Mouse (Mus musculus): ENCODE measurements around the gene Fbxo2. TPM values are rescaled to one million over a fixed set of nuclear protein-coding genes. Genes with fewer than 3 reads are reported as not detected.
"Not testable (repeated sequence)": the region's sequence is repeated elsewhere in the genome, so short reads cannot be mapped to it uniquely, and the experiment has no call there.

Fbxo2 gene
- polyA plus RNA-seq, 1 experiment = 0.85 TPM

DNA sequence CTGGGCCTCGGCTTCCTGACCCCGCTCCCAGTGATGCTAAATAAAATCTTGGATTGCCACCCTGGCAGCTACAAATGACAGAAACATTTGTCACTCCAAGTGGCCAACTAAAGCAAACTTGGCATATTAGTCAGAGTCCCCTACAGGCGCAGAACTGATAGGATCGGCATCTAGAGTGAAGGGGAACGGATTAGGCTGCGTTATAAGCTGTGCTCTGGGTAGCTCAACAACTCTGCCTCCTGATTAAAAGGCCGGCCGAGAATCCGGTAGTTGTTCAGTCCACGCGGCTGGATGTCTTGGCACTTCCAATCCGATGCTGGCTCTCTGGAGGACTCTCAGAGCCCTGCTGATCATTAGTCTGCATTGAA, 14.1 kb downstream of the Fbxo2 start:
- no peaks in the 10 kb centered on the region for H3K36me3 ChIP-seq (ENCODE audit: control insufficient read depth, insufficient read depth)
- no peak overlapping the region for H3ac ChIP-seq (ENCODE audit: control insufficient read depth, insufficient read length)
- peaks cover 66% of the 10 kb centered on the region for H3K27me3 ChIP-seq (ENCODE audit: control insufficient read depth, insufficient read depth, insufficient read length)
- H3K79me2 ChIP-seq (ENCODE audit: control insufficient read depth, insufficient read depth) = no peaks in the 10 kb centered on the region
- TF ChIP-seq POLR2AphosphoS2 (IDR thresholded peaks at IDR 0.05; ENCODE audit: insufficient read length, low read depth) = no peak
- TF ChIP-seq POLR2A (IDR thresholded peaks at IDR 0.05; ENCODE audit: insufficient read length, low read depth) = no peak
- no peak for TF ChIP-seq USF1 (IDR thresholded peaks at IDR 0.05; ENCODE audit: low read depth)
- no peak for TF ChIP-seq REST (IDR thresholded peaks at IDR 0.05; ENCODE audit: insufficient read depth, insufficient read length)
- TF ChIP-seq SRF (IDR thresholded peaks at IDR 0.05; ENCODE audit: control insufficient read depth, insufficient read length, low read depth) = no peak
- TF ChIP-seq TCF12 (IDR thresholded peaks at IDR 0.05; ENCODE audit: insufficient read depth, poor library complexity, severe bottlenecking) = no peak
- no peak for TF ChIP-seq E2F4 (IDR thresholded peaks at IDR 0.05; ENCODE audit: insufficient read depth)
- TF ChIP-seq MYOG (IDR thresholded peaks at IDR 0.05; ENCODE audit: control insufficient read depth in 1 of 3, insufficient read depth in 1 of 3, insufficient read length in 2 of 3, low read depth in 2 of 3) = no peak
- TF ChIP-seq TCF3 (IDR thresholded peaks at IDR 0.05; ENCODE audit: insufficient read length, low read depth) = no peak
- TF ChIP-seq MYOD1 (IDR thresholded peaks at IDR 0.05; ENCODE audit: control insufficient read depth in 1 of 3, insufficient read length in 2 of 3, low read depth in 2 of 3) = no peak
- TF ChIP-seq CEBPB (IDR thresholded peaks at IDR 0.05; ENCODE audit: insufficient read depth, poor library complexity, severe bottlenecking) = no peak
- no peak for TF ChIP-seq MAX (IDR thresholded peaks at IDR 0.05; ENCODE audit: low read depth)
- H3K4me3 ChIP-seq = no peak overlapping the region
- no peak overlapping the region for H3K4me2 ChIP-seq (ENCODE audit: low read depth)

DNA sequence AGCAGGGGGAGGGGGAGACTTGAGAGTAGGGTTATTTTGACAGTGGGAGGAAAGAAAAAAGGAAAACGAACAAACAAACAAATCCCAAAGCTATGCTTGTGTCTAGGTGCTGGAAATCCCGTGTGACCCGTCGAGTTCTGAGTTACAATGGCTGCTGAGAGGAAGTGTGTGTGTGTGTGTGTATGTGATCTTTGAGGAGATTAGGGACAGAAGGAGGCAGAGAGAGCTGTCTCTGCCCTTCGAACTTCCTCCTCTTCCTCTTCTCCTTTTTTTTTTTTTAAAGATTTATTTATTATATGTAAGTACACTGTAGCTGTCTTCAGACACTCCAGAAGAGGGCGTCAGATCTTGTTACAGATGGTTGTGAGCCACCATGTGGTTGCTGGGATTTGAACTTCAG, 16.2 kb downstream of the Fbxo2 start:
- H3K4me3 ChIP-seq; H3K36me3 ChIP-seq (ENCODE audit: control insufficient read depth, insufficient read depth): not testable (repeated sequence)

DNA sequence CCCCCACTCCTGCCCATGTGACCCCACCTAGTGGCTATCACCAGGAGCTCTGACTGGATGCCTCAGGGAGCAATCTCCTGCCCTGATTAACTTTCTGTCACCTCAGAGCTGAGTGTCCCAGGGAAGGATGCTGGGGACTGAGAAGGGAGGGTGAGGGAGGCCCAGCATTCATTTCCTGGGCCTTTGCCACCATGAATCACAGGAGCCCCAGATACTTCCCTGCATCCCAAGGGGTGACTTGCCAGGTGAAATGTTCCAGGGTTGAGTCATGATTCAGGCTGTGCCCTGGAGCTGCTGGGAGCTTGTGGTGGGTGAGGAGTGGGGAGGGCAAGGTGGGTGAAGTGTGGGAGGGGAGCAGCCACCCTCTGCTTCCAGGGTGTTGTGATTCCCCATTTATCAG, 17.3 kb downstream of the Fbxo2 start:
- H3K4me3 ChIP-seq = no peak overlapping the region
- H3K36me3 ChIP-seq (ENCODE audit: control insufficient read depth, insufficient read depth) = no peaks in the 10 kb centered on the region
- peaks cover 50% of the 10 kb centered on the region for H3K27me3 ChIP-seq (ENCODE audit: control insufficient read depth, insufficient read depth, insufficient read length)
- no peak overlapping the region for H3K4me2 ChIP-seq (ENCODE audit: low read depth)
- no peak overlapping the region for H3ac ChIP-seq (ENCODE audit: control insufficient read depth, insufficient read length)
- TF ChIP-seq POLR2AphosphoS2 (IDR thresholded peaks at IDR 0.05; ENCODE audit: insufficient read length, low read depth) (no peak), TCF3 (IDR thresholded peaks at IDR 0.05; ENCODE audit: insufficient read length, low read depth) (no peak), MYOD1 (IDR thresholded peaks at IDR 0.05; ENCODE audit: control insufficient read depth in 1 of 3, insufficient read length in 2 of 3, low read depth in 2 of 3) (no peak), E2F4 (IDR thresholded peaks at IDR 0.05; ENCODE audit: insufficient read depth) (no peak), TCF12 (IDR thresholded peaks at IDR 0.05; ENCODE audit: insufficient read depth, poor library complexity, severe bottlenecking) (no peak), MAX (IDR thresholded peaks at IDR 0.05; ENCODE audit: low read depth) (no peak)
- no peaks in the 10 kb centered on the region for H3K79me2 ChIP-seq (ENCODE audit: control insufficient read depth, insufficient read depth)

More for the DNA sequence above, 16.2 kb downstream of the Fbxo2 start:
- not testable (repeated sequence) for H3ac ChIP-seq (ENCODE audit: control insufficient read depth, insufficient read length); H3K79me2 ChIP-seq (ENCODE audit: control insufficient read depth, insufficient read depth); H3K4me2 ChIP-seq (ENCODE audit: low read depth)
- H3K27me3 ChIP-seq (ENCODE audit: control insufficient read depth, insufficient read depth, insufficient read length) = peaks cover 61% of the 10 kb centered on the region

DNA sequence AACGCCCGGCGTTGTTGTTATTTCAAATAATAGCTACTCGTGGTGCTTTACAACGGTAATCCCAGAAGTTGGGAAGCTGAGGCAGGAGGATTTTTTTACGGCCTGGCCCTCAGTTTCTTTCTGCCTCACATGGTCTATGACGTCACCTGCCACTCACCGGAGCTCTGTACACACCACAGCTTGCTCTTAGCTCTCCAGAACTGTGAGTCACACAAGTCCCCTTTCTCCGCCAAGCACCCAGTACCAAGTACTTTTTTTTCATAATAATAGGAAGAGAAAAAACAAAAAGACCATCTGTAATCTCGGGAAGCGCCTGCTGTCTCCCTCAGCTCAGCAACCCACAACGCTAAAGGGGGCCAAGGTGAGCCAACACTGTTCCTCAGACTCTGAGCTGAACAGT, 21.1 kb downstream of the Fbxo2 start:
- no peak overlapping the region for H3ac ChIP-seq (ENCODE audit: control insufficient read depth, insufficient read length)

DNA sequence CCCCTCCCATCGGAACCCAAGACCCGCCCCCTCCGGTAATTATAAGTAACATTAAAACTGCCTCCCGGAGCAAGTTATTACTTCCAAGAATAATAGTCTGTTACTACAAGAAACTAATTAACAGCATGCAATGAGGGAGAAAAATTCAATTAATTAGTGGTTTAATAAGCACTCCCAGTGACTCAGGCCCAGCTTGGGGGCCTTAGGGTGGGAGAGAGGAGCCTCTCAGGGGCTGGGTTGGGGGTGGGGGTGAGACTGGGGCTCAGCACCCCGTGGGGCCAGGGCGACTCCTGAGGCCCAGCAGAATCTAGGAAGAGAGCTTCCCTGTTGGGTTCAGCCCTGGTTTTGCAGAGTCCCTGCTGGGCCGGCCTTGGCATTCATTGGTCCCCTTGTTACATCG, 21.9 kb downstream of the Fbxo2 start:
- Histone ChIP-seq H3K27me3 (ENCODE audit: control insufficient read depth, insufficient read depth, insufficient read length) (peaks cover 26% of the 10 kb centered on the region), H3K36me3 (ENCODE audit: control insufficient read depth, insufficient read depth) (no peaks in the 10 kb centered on the region), H3ac (ENCODE audit: control insufficient read depth, insufficient read length) (no peak overlapping the region), H3K79me2 (ENCODE audit: control insufficient read depth, insufficient read depth) (no peaks in the 10 kb centered on the region), H3K4me3 (no peak overlapping the region), H3K4me2 (ENCODE audit: low read depth) (no peak overlapping the region)
- TF ChIP-seq POLR2AphosphoS2 (IDR thresholded peaks at IDR 0.05; ENCODE audit: insufficient read length, low read depth) (no peak), MAX (IDR thresholded peaks at IDR 0.05; ENCODE audit: low read depth) (no peak), CEBPB (IDR thresholded peaks at IDR 0.05; ENCODE audit: insufficient read depth, poor library complexity, severe bottlenecking) (no peak), REST (IDR thresholded peaks at IDR 0.05; ENCODE audit: insufficient read depth, insufficient read length) (no peak), MYOG (IDR thresholded peaks at IDR 0.05; ENCODE audit: control insufficient read depth in 1 of 3, insufficient read depth in 1 of 3, insufficient read length in 2 of 3, low read depth in 2 of 3) (no peak), POLR2A (IDR thresholded peaks at IDR 0.05; ENCODE audit: insufficient read length, low read depth) (no peak), MYOD1 (IDR thresholded peaks at IDR 0.05; ENCODE audit: control insufficient read depth in 1 of 3, insufficient read length in 2 of 3, low read depth in 2 of 3) (no peak), TCF3 (IDR thresholded peaks at IDR 0.05; ENCODE audit: insufficient read length, low read depth) (no peak), SRF (IDR thresholded peaks at IDR 0.05; ENCODE audit: control insufficient read depth, insufficient read length, low read depth) (no peak), E2F4 (IDR thresholded peaks at IDR 0.05; ENCODE audit: insufficient read depth) (no peak), TCF12 (IDR thresholded peaks at IDR 0.05; ENCODE audit: insufficient read depth, poor library complexity, severe bottlenecking) (no peak), USF1 (IDR thresholded peaks at IDR 0.05; ENCODE audit: low read depth) (no peak)

More for the DNA sequence above, 21.1 kb downstream of the Fbxo2 start:
- Histone ChIP-seq H3K4me2 (ENCODE audit: low read depth) (no peak overlapping the region), H3K79me2 (ENCODE audit: control insufficient read depth, insufficient read depth) (no peaks in the 10 kb centered on the region), H3K27me3 (ENCODE audit: control insufficient read depth, insufficient read depth, insufficient read length) (peaks cover 35% of the 10 kb centered on the region), H3K36me3 (ENCODE audit: control insufficient read depth, insufficient read depth) (no peaks in the 10 kb centered on the region), H3K4me3 (no peak overlapping the region)
- no peak for TF ChIP-seq TCF12 (IDR thresholded peaks at IDR 0.05; ENCODE audit: insufficient read depth, poor library complexity, severe bottlenecking)
- no peak for TF ChIP-seq USF1 (IDR thresholded peaks at IDR 0.05; ENCODE audit: low read depth)
